In the genomic region with DNA sequence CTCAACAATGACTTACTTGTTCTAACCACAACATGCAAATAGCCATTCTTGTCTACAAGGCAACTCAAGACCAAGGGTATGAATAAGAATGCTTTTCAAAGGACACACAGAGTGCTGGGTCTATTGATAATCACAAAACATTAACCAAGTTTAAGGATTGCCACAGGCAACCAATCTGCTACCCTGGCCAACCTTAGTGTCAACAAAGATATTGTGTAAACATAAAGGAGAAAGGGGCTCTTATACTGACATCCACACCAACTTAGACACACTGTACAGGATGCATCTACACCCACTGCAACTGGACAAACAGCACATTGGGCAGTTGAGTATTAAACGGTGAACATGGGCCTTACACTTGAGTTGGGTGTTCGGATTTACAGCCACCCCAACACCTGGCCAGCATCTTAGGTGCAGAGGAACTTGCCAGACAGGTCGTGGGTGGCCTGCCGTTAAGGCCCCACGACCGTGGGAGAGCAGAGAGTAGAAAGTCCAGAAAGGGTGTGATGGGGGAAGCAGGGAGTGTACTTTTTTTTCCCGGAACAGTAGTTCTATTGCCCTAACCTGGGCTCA, we compare ENCODE assay signal across 9 mouse cellular contexts. TPM values are rescaled to one million over a fixed set of nuclear protein-coding genes. Genes with fewer than 3 reads are reported as not detected.
A peak's percentile ranks its signal among the peaks of the same experiment; 100 is the strongest.
DNase-seq lines count a peak whose midpoint lies in the region; ATAC-seq lines count a peak whose summit lies in the region.
"Had no signal": no experiment of that assay in that cellular context is flagged by ENCODE, and none has a peak within 500 bp of the region (broad histone marks: within the 10 kb centered on the region; RNA-seq: fewer than 3 reads in every experiment).

No protein-coding gene starts in this region.

- H3K9ac ChIP-seq in heart, embryonic 13.5 days, result peak overlapping the region; percentile 97

- peak overlapping the region; percentile 91 for H3K4me2 ChIP-seq in heart, embryonic 13.5 days

- no peaks in the 10 kb centered on the region for H3K9me3 ChIP-seq in heart, embryonic 13.5 days
- H3K9me3 ChIP-seq in hindbrain, embryonic 10.5 days, result no peaks in the 10 kb centered on the region

- no peaks in the 10 kb centered on the region for H3K36me3 ChIP-seq in heart, embryonic 13.5 days
- no peaks in the 10 kb centered on the region for H3K36me3 ChIP-seq in hindbrain, embryonic 10.5 days

- no peak for DNase-seq in heart, adult 8-10 months (ENCODE audit: low spot score)
- peak; percentile 6 for DNase-seq in Muller cell, postnatal 12 days (ENCODE audit: inconsistent ontology term)
- no peak for DNase-seq in hindbrain, embryonic 10.5 days (ENCODE audit: low spot score)
- no peak for DNase-seq in spleen, adult 18-20 months
- no peak for DNase-seq in embryo, embryonic 10.5 days (ENCODE audit: low spot score)
- DNase-seq in spleen, postnatal 10 days (ENCODE audit: low spot score in 2 of 2), result no peak

- no peaks in the 10 kb centered on the region for H3K27me3 ChIP-seq in heart, embryonic 13.5 days (replicated peaks)
- H3K27me3 ChIP-seq in hindbrain, embryonic 10.5 days (ENCODE audit: insufficient read depth, poor library complexity, severe bottlenecking), result no peaks in the 10 kb centered on the region
- H3K27me3 ChIP-seq: Patski had no signal

- peak overlapping the region; percentile 96 for H3K27ac ChIP-seq in heart, embryonic 13.5 days (replicated peaks)
- H3K27ac ChIP-seq in hindbrain, embryonic 10.5 days, result peak overlapping the region; percentile 99

- peaks cover 36% of the 10 kb centered on the region for H3K4me1 ChIP-seq in heart, embryonic 13.5 days
- H3K4me1 ChIP-seq in hindbrain, embryonic 10.5 days (replicated peaks), result peaks cover 58% of the 10 kb centered on the region

- H3K4me3 ChIP-seq in heart, embryonic 13.5 days, result peak overlapping the region; percentile 86
- peak overlapping the region; percentile 78 for H3K4me3 ChIP-seq in hindbrain, embryonic 10.5 days

- ATAC-seq in heart, embryonic 13.5 days (ENCODE audit: extremely low read depth, insufficient number of reproducible peaks, low FRiP score, low TSS enrichment), result no peak
- peak; percentile 21 for ATAC-seq in megakaryocyte-erythroid progenitor cell, adult 5-6 weeks (replicated peaks; ENCODE audit: low FRiP score, low TSS enrichment, poor library complexity, severe bottlenecking)

- 42% methylated on average over 7 of the region's 7 CpGs for WGBS in heart, embryonic 13.5 days
- WGBS in hindbrain, embryonic 10.5 days, result 37% methylated on average over 7 of the region's 7 CpGs

RNA-seq across cellular contexts. Expression of gene Casd1, which starts 0.5 kb away (rescaled TPM):
- polyA plus RNA-seq in heart, embryonic 13.5 days (2015; fragmentation: Nextera tagmentation; extraction: Ambion mirVana), result 24.8 and 26.0 TPM in 2 replicates
- 10 to 100 TPM; 19.4 to 21.6 (median 20.5) TPM for total RNA-seq in heart, adult 8-10 months (2022)
- 33.8 and 36.4 TPM in 2 replicates for polyA plus RNA-seq in hindbrain, embryonic 10.5 days (2016; fragmentation: Nextera tagmentation; extraction: Ambion mirVana)
- total RNA-seq in megakaryocyte-erythroid progenitor cell, adult 5-6 weeks (2014; fragmentation: Nextera tagmentation), result 17.0 and 20.7 TPM in 2 replicates
- 75.4 and 81.7 TPM in 2 replicates for total RNA-seq in megakaryocyte-erythroid progenitor cell, adult 5-6 weeks (2017)
